Mouse (Mus musculus) layer of hippocampus, postnatal 14 days (tissue): ENCODE results near the gene Fgr. TPM values are rescaled to one million over a fixed set of nuclear protein-coding genes. Genes with fewer than 3 reads are reported as not detected.
"Not testable (repeated sequence)": the region's sequence is repeated elsewhere in the genome, so short reads cannot be mapped to it uniquely, and the experiment has no call there.

Experiments
- DNase-seq, 2 experiments: peaks; one replicate each; pipeline ENCODE4 v3.0.0; 2021 to 2022; ENCODE audit warnings: low spot score in 2 of 2, mixed read lengths in 1 of 2
- long read RNA-seq, 2 experiments: library from polyadenylated mRNA; stranded (forward); transcript quantifications; one replicate each; pipeline ENCODE4 v2.0.0; 2021
- total RNA-seq, 2 experiments: library from RNA; stranded (reverse); gene quantifications; 2 replicates each; pipeline ENCODE4 v1.2.3; 2021

Gene Fgr
- not detected for total RNA-seq
- long read RNA-seq, experiment 1: 0 reads
- long read RNA-seq, experiment 2: 0 reads

DNA sequence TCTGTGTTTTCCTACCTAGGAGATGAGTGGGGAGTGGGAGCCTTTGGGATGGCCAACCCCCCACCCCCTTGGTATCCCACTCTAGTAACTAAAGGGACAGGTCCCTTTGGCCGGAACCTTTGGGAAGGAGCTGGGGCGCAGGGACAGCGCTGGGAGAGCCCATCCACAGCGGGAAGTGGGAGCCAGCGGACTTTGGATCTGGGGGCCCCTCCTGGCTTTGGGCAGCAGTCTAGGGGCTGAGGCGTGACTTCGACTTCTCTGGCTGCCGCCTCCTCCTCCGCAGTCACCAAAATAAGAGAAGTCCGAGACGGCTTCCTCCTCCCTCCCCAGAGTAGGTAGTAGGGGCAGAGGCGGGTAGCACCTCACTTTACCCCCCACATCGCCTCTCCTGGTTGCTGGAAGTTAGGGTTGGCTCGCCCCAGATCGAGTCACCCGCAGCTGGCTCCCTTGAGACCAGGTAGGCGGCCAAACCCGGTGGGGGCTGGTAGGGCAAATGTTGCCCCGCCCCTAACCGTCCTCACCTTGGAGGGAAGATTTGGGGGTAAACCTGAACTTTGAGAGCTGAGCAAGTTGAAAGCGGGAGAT lies at the start of gene Fgr:
Gene Fgr (plus strand): TSS at position 282 of the 585 bp plus-strand sequence.
- no peak for DNase-seq

DNA sequence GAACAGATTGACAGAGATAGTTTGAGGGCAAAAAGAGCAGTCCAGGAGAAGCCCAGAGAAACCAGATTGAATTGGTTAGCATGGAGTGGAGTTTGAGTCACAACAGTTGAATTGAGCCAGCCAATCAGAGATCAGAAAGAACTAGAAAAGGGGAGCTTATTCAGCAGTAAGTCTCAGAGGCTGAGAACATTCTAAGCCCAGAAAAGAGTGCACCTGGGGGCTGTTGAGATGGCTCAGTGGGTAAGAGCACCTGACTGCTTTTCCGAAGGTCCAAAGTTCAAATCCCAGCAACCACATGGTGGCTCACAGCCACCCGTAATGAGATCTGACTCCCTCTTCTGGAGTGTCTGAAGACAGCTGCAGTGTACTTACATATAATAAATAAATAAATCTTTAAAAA lies 47.4 kb upstream of the Fgr start:
- DNase-seq: not testable (repeated sequence)

DNA sequence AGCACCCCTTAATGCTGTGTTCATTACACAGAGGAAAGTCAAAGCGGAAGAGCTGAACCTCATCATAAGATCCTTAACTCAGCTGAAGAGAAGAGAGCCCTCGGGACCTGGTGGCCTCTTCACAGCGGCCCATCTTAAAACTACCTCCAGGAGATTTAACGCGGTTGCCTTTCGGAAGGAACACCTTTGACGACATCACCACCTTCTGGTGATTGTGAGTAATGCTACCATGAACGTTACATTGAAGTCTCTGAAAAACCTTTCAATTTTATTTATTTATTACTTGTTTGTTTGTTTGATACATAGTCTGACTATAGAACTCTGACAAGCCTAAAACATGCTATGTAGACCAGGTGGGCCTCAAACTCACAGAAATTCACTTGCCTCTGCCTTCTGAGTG lies 43.1 kb upstream of the Fgr start:
- peak in 1 of 2 experiments; percentile 49 for DNase-seq

GRCm38 (mm10) chr4:132932752-132933404 lies 41.0 kb upstream of the Fgr start:
- no peak for DNase-seq

GRCm38 (mm10) chr4:132934639-132935038 lies 39.3 kb upstream of the Fgr start:
- DNase-seq: no peak

- peak; percentile 72 to 81 for DNase-seq
Observed at GRCm38 (mm10) chr4:132938181-132938941, 35.5 kb upstream of the Fgr start.

- peak; percentile 54 to 56 for DNase-seq
Observed at GRCm38 (mm10) chr4:132939421-132940127, 34.3 kb upstream of the Fgr start.

DNA sequence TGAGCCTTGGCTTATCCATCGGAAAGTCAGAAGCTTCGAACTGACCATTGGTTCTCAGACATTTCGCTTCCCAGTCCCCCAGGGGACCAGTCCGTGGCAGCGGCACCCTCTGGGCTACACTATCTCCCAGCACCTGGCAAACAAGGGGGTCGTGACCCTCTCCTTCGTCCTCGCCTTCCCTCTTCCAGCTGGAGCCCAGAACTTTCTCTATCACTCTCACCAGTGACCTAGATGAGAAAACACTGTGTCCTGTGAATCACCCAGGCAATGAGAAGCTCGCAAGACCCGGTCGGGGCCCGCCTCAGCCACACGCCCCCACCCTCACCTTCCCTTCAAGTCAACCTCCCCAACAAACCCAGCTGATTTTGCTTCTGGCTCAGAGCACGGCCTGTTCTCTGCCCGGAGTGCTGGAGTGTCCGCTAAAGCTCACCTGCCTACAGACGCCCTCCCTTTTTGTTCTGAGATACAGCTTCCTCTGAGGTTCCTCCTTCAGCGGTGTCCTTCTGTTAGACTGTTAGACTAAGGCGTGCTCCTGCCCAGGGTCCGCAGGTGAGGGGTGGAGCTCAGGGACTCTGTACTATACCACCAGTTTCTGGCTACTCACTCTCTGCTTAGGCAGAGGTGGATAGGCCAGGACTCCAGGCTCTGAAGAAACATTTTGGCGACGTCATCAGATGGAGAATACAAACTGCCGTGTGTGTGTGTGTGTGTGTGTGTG lies 32.7 kb upstream of the Fgr start:
- no peak for DNase-seq

- DNase-seq: no peak
Observed at GRCm38 (mm10) chr4:132943088-132943487, 30.8 kb upstream of the Fgr start.

DNA sequence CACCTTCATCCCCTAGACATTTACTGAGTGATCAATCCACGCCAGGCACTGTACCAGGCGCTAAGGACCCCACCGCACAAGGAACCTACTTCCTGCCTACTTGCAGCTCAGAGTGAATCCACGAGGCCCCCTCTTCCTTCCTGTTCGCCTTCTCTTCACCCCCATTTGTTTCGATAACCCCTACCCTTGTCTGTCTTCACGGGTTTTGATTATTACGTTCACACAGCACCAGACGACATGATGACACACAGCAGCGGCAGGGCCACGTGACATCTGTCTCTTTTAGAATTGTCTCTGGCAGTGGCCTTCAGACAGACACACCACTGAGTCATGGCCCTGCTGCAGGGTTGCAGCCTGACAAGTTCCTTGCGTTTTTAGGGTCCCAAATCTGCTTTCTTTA lies 29.8 kb upstream of the Fgr start:
- DNase-seq: no peak

DNA sequence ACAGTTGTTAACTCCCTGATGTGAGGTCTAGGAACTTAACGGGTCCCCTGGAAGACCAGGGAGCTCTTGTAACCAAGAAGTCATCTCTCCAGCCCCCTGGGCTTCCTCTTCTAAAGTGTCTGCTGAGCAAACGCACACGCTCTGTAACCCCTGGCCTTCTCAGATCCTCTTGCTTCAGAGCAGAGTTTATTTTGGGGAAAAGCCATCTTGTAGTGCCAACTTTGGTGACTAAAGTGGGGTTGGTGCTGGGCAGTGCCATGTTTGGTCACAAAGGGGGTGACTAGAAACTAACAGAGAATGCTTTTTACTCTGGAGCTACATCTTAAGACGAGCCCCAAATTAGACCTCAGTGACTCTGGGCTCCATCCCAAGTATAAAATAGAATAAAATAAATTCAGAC lies 29.1 kb upstream of the Fgr start:
- DNase-seq: no peak

GRCm38 (mm10) chr4:132945261-132946046 lies 28.4 kb upstream of the Fgr start:
- DNase-seq: peak; percentile 90

GRCm38 (mm10) chr4:132946047-132947001 lies 27.6 kb upstream of the Fgr start:
- peak; percentile 37 to 41 for DNase-seq

DNA sequence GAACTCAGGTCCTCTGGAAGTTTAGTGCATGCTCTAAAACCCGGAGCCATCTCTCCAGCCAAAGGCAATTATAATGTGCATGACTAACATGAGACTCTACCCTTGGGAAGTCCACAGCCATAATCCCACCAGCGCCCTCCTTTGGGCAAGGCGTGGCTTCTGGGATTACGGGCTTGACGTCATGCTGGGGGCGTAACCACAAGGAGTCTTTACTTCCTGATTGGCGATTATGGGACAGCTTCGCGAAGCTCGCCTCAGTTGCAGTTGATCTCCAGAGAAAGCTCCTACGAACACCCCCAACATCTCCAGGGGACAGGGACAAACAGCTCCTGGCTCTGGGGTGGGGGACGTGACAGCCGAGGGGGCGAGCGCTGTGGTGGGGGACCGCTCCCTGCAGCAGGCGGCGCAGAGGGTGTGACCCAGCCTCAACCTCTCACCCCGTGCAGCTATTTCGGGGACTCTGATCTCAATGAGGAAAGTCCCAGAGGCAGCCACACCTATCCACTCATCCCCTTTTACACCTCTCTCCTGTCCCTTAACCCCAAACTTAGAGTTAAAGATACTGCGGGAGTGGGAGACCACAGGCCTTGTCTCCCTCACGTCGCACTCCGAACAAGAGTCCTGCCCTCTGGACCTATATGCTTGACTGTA lies 23.9 kb upstream of the Fgr start:
- DNase-seq: no peak

GRCm38 (mm10) chr4:132950999-132951398 lies 22.9 kb upstream of the Fgr start:
- no peak for DNase-seq

- DNase-seq: no peak
Observed at GRCm38 (mm10) chr4:132954530-132955394, 19.1 kb upstream of the Fgr start.

GRCm38 (mm10) chr4:132955395-132955791 lies 18.5 kb upstream of the Fgr start:
- DNase-seq: no peak
